Mouse (Mus musculus) kidney, embryonic 16.5 days (tissue): Measurements from ENCODE around the gene Fam198b. TPM values are rescaled to one million over a fixed set of nuclear protein-coding genes. Genes with fewer than 3 reads are reported as not detected.
A peak's percentile ranks its signal among the peaks of the same experiment; 100 is the strongest.
"Not testable (repeated sequence)": the region's sequence is repeated elsewhere in the genome, so short reads cannot be mapped to it uniquely, and the experiment has no call there.

Source experiments
- ATAC-seq: fragments of 200-750 bp; cut with Nextera tagmentation; 2 replicates; pipeline ENCODE4 v1.8.0; 2017; ENCODE audit warnings: moderate TSS enrichment; ENCODE audit not compliant: low FRiP score, low TSS enrichment
- H3K27ac ChIP-seq: fragments of 300-500 bp; sonication (generic); 2 replicates; pipeline ENCODE4 v1.5.1; 2014; ENCODE audit warnings: low read length
- H3K27me3 ChIP-seq: fragments of 300-500 bp; sonication (generic); 2 replicates; pipeline ENCODE4 v1.6.1; 2014; ENCODE audit warnings: low read length, control low read depth, mixed read lengths; ENCODE audit not compliant: insufficient read depth
- H3K36me3 ChIP-seq: fragments of 300-500 bp; sonication (generic); 2 replicates; pipeline ENCODE4 v1.6.1; 2014; ENCODE audit warnings: low read length, control low read depth, mixed read lengths; ENCODE audit not compliant: insufficient read depth
- H3K4me1 ChIP-seq: fragments of 300-500 bp; sonication (generic); 2 replicates; pipeline ENCODE4 v1.6.1; 2014; ENCODE audit warnings: low read length, control low read depth, mixed read lengths; ENCODE audit not compliant: insufficient read depth
- H3K4me2 ChIP-seq: fragments of 300-500 bp; sonication (generic); replicated peaks from 2 replicates; pipeline ENCODE4 v1.6.1; 2014; ENCODE audit warnings: low read depth, low read length
- H3K4me3 ChIP-seq: fragments of 300-500 bp; sonication (generic); 2 replicates; pipeline ENCODE4 v1.5.1; 2014; ENCODE audit warnings: mild to moderate bottlenecking, low read length
- H3K9ac ChIP-seq: fragments of 300-500 bp; sonication (generic); replicated peaks from 2 replicates; pipeline ENCODE4 v1.6.1; 2014; ENCODE audit warnings: low read length
- H3K9me3 ChIP-seq: fragments of 300-500 bp; sonication (generic); 2 replicates; pipeline ENCODE4 v1.6.1; 2016; ENCODE audit warnings: low read length, control low read depth
- WGBS: fragments of 180-500 bp; shearing (Covaris S2); extraction: QIAGEN DNeasy Blood & Tissue Kit; methylation state at CpG from one replicate; pipeline ENCODE4 v1.1.7; 2014; 5-methylcytosine and 5-hydroxymethylcytosine counted together
- polyA plus RNA-seq: library from polyadenylated mRNA; unstranded; fragments of >200 nt; fragmentation: Nextera tagmentation; extraction: Ambion mirVana; gene quantifications from 2 replicates; pipeline ENCODE4 v1.2.1, GENCODE M21; 2015

The Fam198b gene
- polyA plus RNA-seq, 1 experiment from 2014 or later: 13.0 TPM

- H3K27me3 ChIP-seq: no peaks in the 10 kb centered on the region
- no peak overlapping the region for H3K4me3 ChIP-seq
- no peak overlapping the region for H3K27ac ChIP-seq
- no peak for ATAC-seq
- H3K9me3 ChIP-seq: no peaks in the 10 kb centered on the region
- 50% methylated on average over 2 of the region's 2 CpGs for WGBS
- H3K4me1 ChIP-seq: no peaks in the 10 kb centered on the region
- H3K36me3 ChIP-seq: no peaks in the 10 kb centered on the region
- H3K9ac ChIP-seq: no peak overlapping the region
- no peak overlapping the region for H3K4me2 ChIP-seq
These were observed 84.1 kb downstream of the Fam198b start for GRCm38 (mm10) chr3:79968426-79968825.

DNA sequence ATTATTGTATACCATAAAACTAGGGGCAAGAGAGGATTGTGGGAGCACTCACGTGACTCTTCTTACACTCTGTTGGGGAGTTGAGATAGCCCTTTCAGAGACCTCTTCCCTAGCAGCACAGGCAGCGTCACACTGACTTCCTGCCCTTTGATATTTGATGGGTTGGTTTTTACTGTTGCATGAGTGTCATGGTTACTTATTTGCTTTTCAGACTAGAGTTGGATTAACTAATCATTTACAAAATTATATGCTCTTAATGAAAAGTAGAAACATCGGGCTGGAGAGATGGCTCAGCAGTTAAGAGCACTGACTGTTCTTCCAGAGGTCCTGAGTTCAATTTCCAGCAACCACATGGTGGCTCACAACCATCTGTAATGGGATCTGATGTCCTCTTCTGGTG, 85.2 kb downstream of the Fam198b start:
- WGBS: 75% methylated on average over 3 of the region's 3 CpGs
- H3K9me3 ChIP-seq, H3K9ac ChIP-seq, H3K27me3 ChIP-seq, H3K4me2 ChIP-seq, H3K27ac ChIP-seq, ATAC-seq, H3K4me3 ChIP-seq, H3K36me3 ChIP-seq, H3K4me1 ChIP-seq: not testable (repeated sequence)

DNA sequence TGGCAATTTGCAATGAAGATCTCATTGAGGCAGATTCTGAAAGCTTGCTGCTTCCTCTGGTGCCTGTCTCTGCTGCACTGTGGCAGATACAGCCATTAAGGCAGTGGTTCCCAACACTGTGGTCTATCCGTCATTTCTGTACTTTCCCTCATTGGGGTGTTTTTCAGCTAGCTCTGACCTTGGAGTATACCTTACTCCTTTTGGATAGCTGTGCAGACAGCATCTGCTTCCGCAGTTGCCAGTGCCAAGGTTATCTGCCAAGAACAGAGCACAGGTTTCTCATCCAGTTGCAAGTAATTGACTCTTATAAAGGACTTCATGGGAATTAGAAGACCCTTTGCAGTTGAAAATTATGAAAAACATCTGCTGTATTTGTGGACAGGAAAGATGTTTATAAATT, 85.7 kb downstream of the Fam198b start:
- no peak overlapping the region for H3K4me3 ChIP-seq
- H3K4me1 ChIP-seq: no peaks in the 10 kb centered on the region
- no peaks in the 10 kb centered on the region for H3K27me3 ChIP-seq
- no peak overlapping the region for H3K9ac ChIP-seq
- H3K9me3 ChIP-seq: no peaks in the 10 kb centered on the region
- no peak overlapping the region for H3K27ac ChIP-seq
- ATAC-seq: no peak
- no peaks in the 10 kb centered on the region for H3K36me3 ChIP-seq
- no peak overlapping the region for H3K4me2 ChIP-seq
- WGBS: 86% methylated on average over 2 of the region's 2 CpGs

DNA sequence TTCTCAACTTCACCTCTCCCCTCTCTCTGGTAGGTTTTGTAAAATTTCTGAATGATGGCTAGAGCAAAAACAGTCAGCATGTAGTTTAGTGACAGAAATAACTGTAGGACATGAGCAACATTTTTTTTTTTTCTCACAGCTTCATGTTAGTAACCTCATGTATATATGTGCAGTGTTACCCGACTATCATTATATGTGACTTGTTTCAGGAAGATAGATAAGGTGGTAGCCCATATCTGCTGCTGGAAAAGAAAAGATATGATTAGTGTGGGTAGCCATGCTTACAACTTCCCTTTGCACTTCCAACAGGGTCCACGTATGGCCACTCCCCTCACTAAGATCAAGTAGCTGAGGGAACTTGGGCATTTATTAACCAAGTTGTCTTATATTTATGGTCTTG, 86.2 kb downstream of the Fam198b start:
- WGBS: 61% methylated on average over 2 of the region's 2 CpGs
- H3K4me2 ChIP-seq: no peak overlapping the region
- H3K9me3 ChIP-seq: no peaks in the 10 kb centered on the region
- no peak overlapping the region for H3K4me3 ChIP-seq
- ATAC-seq: no peak
- no peak overlapping the region for H3K27ac ChIP-seq
- H3K9ac ChIP-seq: no peak overlapping the region
- H3K27me3 ChIP-seq: no peaks in the 10 kb centered on the region
- H3K36me3 ChIP-seq: no peaks in the 10 kb centered on the region
- H3K4me1 ChIP-seq: no peaks in the 10 kb centered on the region

DNA sequence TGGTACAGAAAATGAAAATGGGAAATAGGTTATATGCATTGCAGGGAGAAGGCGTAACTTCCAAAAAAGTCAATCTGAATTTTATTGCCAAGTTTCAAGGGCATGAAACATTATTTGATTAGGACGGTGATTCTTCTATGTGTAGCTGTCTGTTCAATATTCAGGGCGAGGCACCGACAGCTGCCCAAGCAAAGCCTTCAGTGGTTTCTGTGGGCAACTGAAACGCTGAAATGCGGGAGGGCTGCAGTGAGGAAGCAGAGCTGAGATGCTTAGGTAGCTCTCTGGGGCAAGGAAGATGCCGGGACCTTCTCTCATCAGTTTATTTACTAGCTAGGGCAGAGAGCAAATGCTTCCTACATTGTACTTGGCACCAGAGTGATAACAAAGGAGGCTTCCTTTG, 87.2 kb downstream of the Fam198b start:
- Histone ChIP-seq H3K4me3 (no peak overlapping the region), H3K9ac (no peak overlapping the region), H3K36me3 (no peaks in the 10 kb centered on the region), H3K27me3 (no peaks in the 10 kb centered on the region), H3K9me3 (no peaks in the 10 kb centered on the region), H3K27ac (no peak overlapping the region), H3K4me2 (no peak overlapping the region), H3K4me1 (no peaks in the 10 kb centered on the region)
- WGBS: 77% methylated on average over 7 of the region's 7 CpGs
- ATAC-seq: no peak

DNA sequence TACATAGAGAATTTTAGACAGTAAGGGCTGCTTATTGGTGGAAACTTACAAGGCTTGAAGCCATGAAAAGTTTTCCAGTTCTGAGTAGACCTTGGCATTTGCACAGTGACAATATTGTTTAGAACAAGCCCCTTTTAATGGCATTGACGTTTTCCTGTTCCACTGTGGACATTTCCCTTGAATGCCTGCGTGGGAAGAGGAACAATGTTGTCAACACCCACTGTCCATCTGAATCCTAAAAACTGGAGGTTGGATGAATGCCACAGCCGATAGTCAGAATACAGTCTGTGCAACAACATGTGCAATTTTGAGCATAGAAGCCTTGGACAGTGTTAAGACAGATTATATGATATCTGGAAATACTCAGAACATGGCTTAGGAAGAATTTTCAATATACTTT, 92.5 kb downstream of the Fam198b start:
- no peak for ATAC-seq
- Histone ChIP-seq H3K4me1 (no peaks in the 10 kb centered on the region), H3K9ac (no peak overlapping the region), H3K4me3 (no peak overlapping the region), H3K36me3 (no peaks in the 10 kb centered on the region), H3K4me2 (no peak overlapping the region), H3K9me3 (no peaks in the 10 kb centered on the region), H3K27ac (no peak overlapping the region), H3K27me3 (no peaks in the 10 kb centered on the region)
- 54% methylated on average over 3 of the region's 3 CpGs for WGBS

- Histone ChIP-seq H3K4me3 (no peak overlapping the region), H3K36me3 (no peaks in the 10 kb centered on the region), H3K27ac (peak overlapping the region; percentile 63), H3K4me2 (no peak overlapping the region), H3K9me3 (no peaks in the 10 kb centered on the region), H3K27me3 (no peaks in the 10 kb centered on the region), H3K9ac (no peak overlapping the region), H3K4me1 (no peaks in the 10 kb centered on the region)
- ATAC-seq: peak; percentile 51; the same call in 1 of the 2 replicates
- 55% methylated on average over 11 of the region's 11 CpGs for WGBS
These were observed 93.5 kb downstream of the Fam198b start for GRCm38 (mm10) chr3:79977656-79978450.

- no peak overlapping the region for H3K9ac ChIP-seq
- H3K36me3 ChIP-seq: no peaks in the 10 kb centered on the region
- WGBS: 89% methylated on average over 1 of the region's 1 CpGs
- no peaks in the 10 kb centered on the region for H3K27me3 ChIP-seq
- H3K4me1 ChIP-seq: no peaks in the 10 kb centered on the region
- H3K4me3 ChIP-seq: no peak overlapping the region
- no peak overlapping the region for H3K27ac ChIP-seq
- no peaks in the 10 kb centered on the region for H3K9me3 ChIP-seq
- no peak overlapping the region for H3K4me2 ChIP-seq
- ATAC-seq: no peak
These were observed 96.4 kb downstream of the Fam198b start for GRCm38 (mm10) chr3:79980714-79981113.

GRCm38 (mm10) chr3:79983961-79984419, 99.7 kb downstream of the Fam198b start:
- H3K27ac ChIP-seq: no peak overlapping the region
- no peaks in the 10 kb centered on the region for H3K4me1 ChIP-seq
- no peak overlapping the region for H3K4me3 ChIP-seq
- no peaks in the 10 kb centered on the region for H3K36me3 ChIP-seq
- H3K9me3 ChIP-seq: no peaks in the 10 kb centered on the region
- WGBS: 72% methylated on average over 2 of the region's 2 CpGs
- no peak for ATAC-seq
- H3K27me3 ChIP-seq: no peaks in the 10 kb centered on the region
- no peak overlapping the region for H3K4me2 ChIP-seq
- no peak overlapping the region for H3K9ac ChIP-seq

DNA sequence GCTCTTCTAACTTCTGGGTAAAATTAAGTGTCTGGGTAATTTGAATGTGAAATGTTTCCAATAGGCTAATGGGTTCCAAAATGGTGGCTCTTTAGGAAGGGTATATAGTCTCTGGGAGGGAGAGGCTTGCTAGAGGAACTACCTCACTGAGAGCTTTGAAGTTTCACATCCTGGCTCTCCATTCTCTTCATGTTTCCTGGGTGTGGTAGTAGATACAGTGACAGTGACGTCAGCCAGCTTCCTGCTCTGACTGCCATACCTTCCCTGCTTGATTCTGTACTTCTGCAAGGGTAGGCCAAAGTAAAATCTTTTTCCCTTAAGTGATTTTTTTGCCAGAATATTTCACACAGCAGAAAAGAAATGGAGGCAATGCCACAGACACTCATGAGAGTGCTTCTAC, 100.2 kb downstream of the Fam198b start:
- ATAC-seq: no peak

More for the DNA sequence above, 100.2 kb downstream of the Fam198b start:
- H3K27ac ChIP-seq: no peak overlapping the region
- H3K4me2 ChIP-seq: no peak overlapping the region
- H3K9me3 ChIP-seq: no peaks in the 10 kb centered on the region
- H3K9ac ChIP-seq: no peak overlapping the region
- WGBS: 21% methylated on average over 1 of the region's 1 CpGs
- H3K27me3 ChIP-seq: no peaks in the 10 kb centered on the region
- H3K36me3 ChIP-seq: no peaks in the 10 kb centered on the region
- no peaks in the 10 kb centered on the region for H3K4me1 ChIP-seq
- no peak overlapping the region for H3K4me3 ChIP-seq
